Mouse (Mus musculus) MEL (cell line): ENCODE measurements around the gene Usp3. TPM values are rescaled to one million over a fixed set of nuclear protein-coding genes. Genes with fewer than 3 reads are reported as not detected.

Experiments
- DNase-seq: peaks from one replicate; pipeline ENCODE4 v3.0.0; 2011; ENCODE audit warnings: low read depth, low spot score
- H3K27ac ChIP-seq: 2 replicates; pipeline ENCODE4 v1.5.1; 2012; ENCODE audit warnings: low read depth, mild to moderate bottlenecking, control low read depth, low read length, moderate library complexity; ENCODE audit not compliant: control insufficient read depth
- H3K27me3 ChIP-seq, 2 experiments: fragments of 150-350 bp in 1 of 2; sonication (generic) in 1 of 2; 2 replicates each; pipeline ENCODE4 v1.6.1; 2012; ENCODE audit warnings: low read length in 2 of 2, mild to moderate bottlenecking in 2 of 2, improper control_type of control experiment in 1 of 2, moderate library complexity in 1 of 2; ENCODE audit not compliant: insufficient read depth in 2 of 2, control insufficient read depth in 1 of 2
- H3K36me3 ChIP-seq, 2 experiments: 2 replicates each; pipeline ENCODE4 v1.6.1; 2012 to 2014; ENCODE audit warnings: low read length in 2 of 2, improper control_type of control experiment in 1 of 2, inconsistent platforms in 1 of 2, mild to moderate bottlenecking in 1 of 2; ENCODE audit not compliant: insufficient read depth in 2 of 2, control insufficient read depth in 1 of 2
- H3K4me1 ChIP-seq, 2 experiments: fragments of 150-350 bp in 1 of 2; sonication (generic) in 1 of 2; 2 replicates each; pipeline ENCODE4 v1.6.1; 2012; ENCODE audit warnings: low read length in 2 of 2, improper control_type of control experiment in 1 of 2, mild to moderate bottlenecking in 1 of 2; ENCODE audit not compliant: insufficient read depth in 2 of 2, control insufficient read depth in 1 of 2
- H3K4me3 ChIP-seq, 2 experiments: fragments of 150-350 bp in 1 of 2; sonication (generic) in 1 of 2; 2 replicates each; pipeline ENCODE4 v1.5.1; 2012; ENCODE audit warnings: low read depth in 2 of 2, low read length in 2 of 2, mild to moderate bottlenecking in 2 of 2, moderate library complexity in 2 of 2, control low read depth in 1 of 2, improper control_type of control experiment in 1 of 2; ENCODE audit not compliant: control insufficient read depth in 1 of 2, insufficient read depth in 1 of 2
- H3K79me2 ChIP-seq: 2 replicates; pipeline ENCODE4 v1.6.1; 2012; ENCODE audit warnings: mild to moderate bottlenecking, low read length, moderate library complexity; ENCODE audit not compliant: control insufficient read depth, poor library complexity, insufficient read depth
- H3K9ac ChIP-seq: 2 replicates; pipeline ENCODE4 v1.6.1; 2012; ENCODE audit warnings: low read depth, mild to moderate bottlenecking, control low read depth, low read length, moderate library complexity; ENCODE audit not compliant: control insufficient read depth, poor library complexity, severe bottlenecking
- H3K9me3 ChIP-seq: fragments of 150-350 bp; sonication (generic); replicated peaks from 2 replicates; pipeline ENCODE4 v1.6.1; 2012; ENCODE audit warnings: mild to moderate bottlenecking, low read length, improper control_type of control experiment, moderate library complexity; ENCODE audit not compliant: insufficient read depth
- CHD1 ChIP-seq: IDR thresholded peaks from 2 replicates; pipeline ENCODE4 v1.6.1; 2012; ENCODE audit warnings: low read depth, mild to moderate bottlenecking, inconsistent platforms, low read length, improper control_type of control experiment
- CTCF ChIP-seq, 3 experiments: IDR thresholded peaks in 2 of 3; conservative IDR thresholded peaks in 1 of 3; 2 replicates each; pipeline ENCODE4 v1.5.1; 2011 to 2012; ENCODE audit warnings: low read length in 3 of 3, low read depth in 2 of 3, mild to moderate bottlenecking in 2 of 3, improper control_type of control experiment in 1 of 3, inconsistent platforms in 1 of 3, mixed read lengths in 1 of 3, moderate library complexity in 1 of 3; ENCODE audit not compliant: control insufficient read depth in 1 of 3, insufficient read depth in 1 of 3, poor library complexity in 1 of 3, severe bottlenecking in 1 of 3
- ELF1 ChIP-seq: IDR thresholded peaks from 2 replicates; pipeline ENCODE4 v1.6.1; 2014; ENCODE audit warnings: low read depth, mild to moderate bottlenecking, inconsistent platforms, low read length, improper control_type of control experiment, moderate library complexity
- EP300 ChIP-seq, 2 experiments: IDR thresholded peaks; 2 replicates each; pipeline ENCODE4 v1.6.1; 2011; ENCODE audit warnings: improper control_type of control experiment in 2 of 2, low read length in 2 of 2, low read depth in 1 of 2, mild to moderate bottlenecking in 1 of 2
- GABPA ChIP-seq: IDR thresholded peaks from 2 replicates; pipeline ENCODE4 v1.6.1; 2012; ENCODE audit warnings: low read depth, mild to moderate bottlenecking, inconsistent platforms, low read length, improper control_type of control experiment, moderate library complexity
- GATA1 ChIP-seq: IDR thresholded peaks from 2 replicates; pipeline ENCODE4 v1.6.1; 2011; ENCODE audit warnings: low read depth, low read length, improper control_type of control experiment
- KAT2A ChIP-seq: conservative IDR thresholded peaks from 2 replicates; pipeline ENCODE4 v1.6.1; 2012; ENCODE audit warnings: low read depth, low read length, improper control_type of control experiment, inconsistent platforms
- MEF2A ChIP-seq: IDR thresholded peaks from 2 replicates; pipeline ENCODE4 v1.6.1; 2014; ENCODE audit warnings: low read depth, mild to moderate bottlenecking, inconsistent platforms, low read length, improper control_type of control experiment; ENCODE audit not compliant: poor library complexity, insufficient replicate concordance, severe bottlenecking; ENCODE audit errors: extremely low read depth
- MYC ChIP-seq: IDR thresholded peaks from 2 replicates; pipeline ENCODE4 v1.6.1; 2011; ENCODE audit warnings: low read depth, mild to moderate bottlenecking, low read length, improper control_type of control experiment, moderate library complexity
- POLR2A ChIP-seq, 2 experiments: IDR thresholded peaks; 2 replicates each; pipeline ENCODE4 v1.6.1; 2011 to 2012; ENCODE audit warnings: low read length in 2 of 2, mild to moderate bottlenecking in 2 of 2, control low read depth in 1 of 2, improper control_type of control experiment in 1 of 2, low read depth in 1 of 2, moderate library complexity in 1 of 2; ENCODE audit not compliant: control insufficient read depth in 1 of 2, insufficient read depth in 1 of 2, poor library complexity in 1 of 2
- POLR2AphosphoS2 ChIP-seq: IDR thresholded peaks from 2 replicates; pipeline ENCODE4 v1.6.1; 2011; ENCODE audit warnings: low read length, improper control_type of control experiment
- RAD21 ChIP-seq: IDR thresholded peaks from 2 replicates; pipeline ENCODE4 v1.6.1; 2011; ENCODE audit warnings: mild to moderate bottlenecking, low read depth, low read length, improper control_type of control experiment
- SMC3 ChIP-seq: IDR thresholded peaks from 2 replicates; pipeline ENCODE4 v1.6.1; 2011; ENCODE audit warnings: low read depth, low read length, improper control_type of control experiment
- TBP ChIP-seq: IDR thresholded peaks from 2 replicates; pipeline ENCODE4 v1.8.0; 2011; ENCODE audit warnings: low read depth, low read length, improper control_type of control experiment
- ZC3H11A ChIP-seq: IDR thresholded peaks from 2 replicates; pipeline ENCODE4 v1.6.1; 2012; ENCODE audit warnings: low read depth, mild to moderate bottlenecking, inconsistent platforms, low read length, improper control_type of control experiment
- ZKSCAN1 ChIP-seq: IDR thresholded peaks from 2 replicates; pipeline ENCODE4 v1.6.1; 2012; ENCODE audit warnings: low read depth, mild to moderate bottlenecking, inconsistent platforms, low read length, improper control_type of control experiment, moderate library complexity
- ZMIZ1 ChIP-seq: IDR thresholded peaks from 2 replicates; pipeline ENCODE4 v1.6.1; 2012; ENCODE audit warnings: low read depth, mild to moderate bottlenecking, inconsistent platforms, low read length, improper control_type of control experiment, moderate library complexity
- polyA plus RNA-seq, 2 experiments: library from polyadenylated mRNA; stranded (reverse) in 1 of 2; unstranded in 1 of 2; fragments of >175 nt in 1 of 2; fragments of >200 nt in 1 of 2; gene quantifications; 2 replicates each; pipeline versions ENCODE4 v1.2.1 to v1.2.4; 2012; ENCODE audit warnings: low replicate concordance in 2 of 2, low read depth in 1 of 2; ENCODE audit not compliant: insufficient read length in 2 of 2, insufficient read depth in 1 of 2, missing spikeins in 1 of 2
- total RNA-seq: library from RNA; depleted of rRNA; stranded (reverse); fragments of 300-350 nt; gene quantifications from 2 replicates; pipeline ENCODE4 v1.2.3, GENCODE M21; 2012

The Usp3 gene
- total and polyA plus RNA-seq, 3 experiments = 9.8 to 534 (median 22.0) TPM

GRCm38 (mm10) chr9:66514256-66514770 is 78.6 kb downstream of the Usp3 start, which contains the start of gene Fbxl22:
Gene Fbxl22, minus strand, starts transcription at chr9:66514593.
- Histone ChIP-seq H3K9me3 (no peaks in the 10 kb centered on the region), H3K27me3 (no peaks in the 10 kb centered on the region), H3K36me3 (peaks cover 0 to 7% of the 10 kb centered on the region in 2 experiments; a peak in 2 of 4 replicates), H3K27ac (no peak within 1 kb of the TSS), H3K4me3 (no peak within 1 kb of the TSS), H3K4me1 (peaks cover 0 to 7% of the 10 kb centered on the region in 2 experiments; a peak in 2 of 4 replicates), H3K9ac (no peak within 1 kb of the TSS), H3K79me2 (peaks cover 4% of the 10 kb centered on the region; the same call in 1 of the 2 replicates)
- TF ChIP-seq RAD21 = peak; percentile 68
- TF ChIP-seq SMC3 = peak; percentile 73
- TF ChIP-seq ZC3H11A = peak; percentile 64
- TF ChIP-seq GATA1 = no peak
- no peak for TF ChIP-seq POLR2A (IDR thresholded peaks at IDR 0.05; ENCODE audit: control insufficient read depth in 1 of 2, insufficient read depth in 1 of 2, low read depth in 1 of 2, low read length in 2 of 2, poor library complexity in 1 of 2)
- TF ChIP-seq CTCF (IDR thresholded peaks at IDR 0.05 in 2 of 3, conservative IDR thresholded peaks at IDR 0.05 in 1 of 3; ENCODE audit: control insufficient read depth in 1 of 3, insufficient read depth in 1 of 3, low read depth in 2 of 3, low read length in 3 of 3, poor library complexity in 1 of 3, severe bottlenecking in 1 of 3) = peak; percentile 74 to 83 (median 80); a peak in 5 of 6 replicates
- peak; percentile 38 for DNase-seq

- peaks cover 0 to 7% of the 10 kb centered on the region in 2 experiments; a peak in 2 of 4 replicates for H3K36me3 ChIP-seq
- H3K9ac ChIP-seq = no peak overlapping the region
- TF ChIP-seq ELF1 (no peak), ZKSCAN1 (no peak), RAD21 (no peak), GABPA (no peak), KAT2A (no peak), CTCF (IDR thresholded peaks at IDR 0.05 in 2 of 3, conservative IDR thresholded peaks at IDR 0.05 in 1 of 3; ENCODE audit: control insufficient read depth in 1 of 3, insufficient read depth in 1 of 3, low read depth in 2 of 3, low read length in 3 of 3, poor library complexity in 1 of 3, severe bottlenecking in 1 of 3) (no peak; a peak in 1 of 6 replicates), MEF2A (no peak), TBP (no peak), POLR2AphosphoS2 (no peak; the same call in 1 of the 2 replicates), MYC (no peak), ZMIZ1 (no peak), CHD1 (no peak), EP300 (IDR thresholded peaks at IDR 0.05; ENCODE audit: low read depth in 1 of 2, low read length in 2 of 2) (no peak), SMC3 (no peak)
- TF ChIP-seq, all 39 proteins: peak for 0
- H3K27me3 ChIP-seq = no peaks in the 10 kb centered on the region
- no peak overlapping the region for H3K4me3 ChIP-seq
- no peak overlapping the region for H3K27ac ChIP-seq
- peaks cover 4% of the 10 kb centered on the region; the same call in 1 of the 2 replicates for H3K79me2 ChIP-seq
- H3K9me3 ChIP-seq = no peaks in the 10 kb centered on the region
- peaks cover 0 to 7% of the 10 kb centered on the region in 2 experiments; a peak in 2 of 4 replicates for H3K4me1 ChIP-seq
- DNase-seq = no peak
These were observed 79.2 kb downstream of the Usp3 start for GRCm38 (mm10) chr9:66513661-66514255.
